Mouse (Mus musculus) embryonic facial prominence, embryonic 11.5 days (tissue): ENCODE results near the gene Rnasel. TPM values are rescaled to one million over a fixed set of nuclear protein-coding genes. Genes with fewer than 3 reads are reported as not detected.

Experiments
- ATAC-seq: fragments of 200-750 bp; cut with Nextera tagmentation; replicated peaks from 2 replicates; pipeline ENCODE4 v1.8.0; 2017; ENCODE audit warnings: low read depth; ENCODE audit not compliant: insufficient number of reproducible peaks, low FRiP score, low TSS enrichment
- DNase-seq: peaks from one replicate; pipeline ENCODE4 v3.0.0-alpha.2; 2015; ENCODE audit warnings: low spot score
- H3K27ac ChIP-seq: fragments of 300-500 bp; sonication (generic); replicated peaks from 2 replicates; pipeline ENCODE4 v1.5.1; 2014; ENCODE audit warnings: mild to moderate bottlenecking, low read depth, low read length, control low read depth
- H3K27me3 ChIP-seq: fragments of 300-500 bp; sonication (generic); 2 replicates; pipeline ENCODE4 v1.6.1; 2014; ENCODE audit warnings: mild to moderate bottlenecking, low read length, moderate library complexity, mixed read lengths; ENCODE audit not compliant: control insufficient read depth, insufficient read depth
- H3K36me3 ChIP-seq: fragments of 300-500 bp; sonication (generic); replicated peaks from 2 replicates; pipeline ENCODE4 v1.6.1; 2014; ENCODE audit warnings: low read depth, mild to moderate bottlenecking, low read length, moderate library complexity, mixed read lengths; ENCODE audit not compliant: control insufficient read depth, insufficient read depth
- H3K4me1 ChIP-seq: fragments of 300-500 bp; sonication (generic); 2 replicates; pipeline ENCODE4 v1.6.1; 2014; ENCODE audit warnings: low read length, mixed read lengths; ENCODE audit not compliant: control insufficient read depth, insufficient read depth
- H3K4me2 ChIP-seq: fragments of 300-500 bp; sonication (generic); 2 replicates; pipeline ENCODE4 v1.6.1; 2014; ENCODE audit warnings: low read depth, mild to moderate bottlenecking, control low read depth, low read length, moderate library complexity
- H3K4me3 ChIP-seq: fragments of 300-500 bp; sonication (generic); 2 replicates; pipeline ENCODE4 v1.5.1; 2014; ENCODE audit warnings: low read depth, low read length, control low read depth
- H3K9ac ChIP-seq: fragments of 300-500 bp; sonication (generic); replicated peaks from 2 replicates; pipeline ENCODE4 v1.6.1; 2014; ENCODE audit warnings: mild to moderate bottlenecking, control low read depth, low read length
- H3K9me3 ChIP-seq: fragments of 300-500 bp; sonication (generic); replicated peaks from 2 replicates; pipeline ENCODE4 v1.6.1; 2016; ENCODE audit warnings: mild to moderate bottlenecking, low read length, inconsistent platforms, mixed read lengths; ENCODE audit not compliant: control insufficient read depth
- WGBS: fragments of 180-500 bp; shearing (Covaris S2); extraction: QIAGEN DNeasy Blood & Tissue Kit; methylation state at CpG from one replicate; pipeline ENCODE4 v1.1.7; 2014; 5-methylcytosine and 5-hydroxymethylcytosine counted together
- polyA plus RNA-seq: library from polyadenylated mRNA; unstranded; fragments of >200 nt; fragmentation: Nextera tagmentation; extraction: Ambion mirVana; gene quantifications from 2 replicates; pipeline ENCODE4 v1.2.1, GENCODE M21; 2014

Gene Rnasel
- polyA plus RNA-seq, 1 experiment from 2014 or later: 15.0 TPM

- Histone ChIP-seq H3K27ac (no peak overlapping the region), H3K27me3 (no peaks in the 10 kb centered on the region), H3K4me3 (no peak overlapping the region), H3K4me1 (0 out of 2 replicates have a peak, but pooled peaks cover 6% of the 10 kb centered on the region), H3K36me3 (no peaks in the 10 kb centered on the region), H3K9ac (no peak overlapping the region), H3K9me3 (no peaks in the 10 kb centered on the region), H3K4me2 (no peak overlapping the region)
- ATAC-seq: no peak
- no peak for DNase-seq
- WGBS: 24% methylated on average over 3 of the region's 3 CpGs
These were observed 44.2 kb upstream of the Rnasel start for GRCm38 (mm10) chr1:153704996-153705395.

GRCm38 (mm10) chr1:153708626-153709025, 40.6 kb upstream of the Rnasel start:
- no peak for DNase-seq
- Histone ChIP-seq H3K4me3 (no peak overlapping the region), H3K27me3 (no peaks in the 10 kb centered on the region), H3K9ac (no peak overlapping the region), H3K4me2 (no peak overlapping the region), H3K9me3 (no peaks in the 10 kb centered on the region), H3K4me1 (0 out of 2 replicates have a peak, but pooled peaks cover 5% of the 10 kb centered on the region), H3K36me3 (no peaks in the 10 kb centered on the region), H3K27ac (no peak overlapping the region)
- ATAC-seq: no peak
- WGBS: 87% methylated on average over 5 of the region's 5 CpGs

GRCm38 (mm10) chr1:153709451-153709850, 39.8 kb upstream of the Rnasel start:
- ATAC-seq (no peak; the same call in 1 of the 2 replicates), DNase-seq (no peak)
- H3K4me1 ChIP-seq: no peaks in the 10 kb centered on the region
- H3K9me3 ChIP-seq: no peaks in the 10 kb centered on the region
- no peaks in the 10 kb centered on the region for H3K36me3 ChIP-seq
- no peaks in the 10 kb centered on the region for H3K27me3 ChIP-seq
- H3K27ac ChIP-seq: no peak overlapping the region
- no peak overlapping the region for H3K9ac ChIP-seq
- 34% methylated on average over 5 of the region's 5 CpGs for WGBS
- no peak overlapping the region for H3K4me2 ChIP-seq
- H3K4me3 ChIP-seq: no peak overlapping the region

GRCm38 (mm10) chr1:153711544-153712262, 37.5 kb upstream of the Rnasel start:
- 77% methylated on average over 3 of the region's 3 CpGs for WGBS
- Histone ChIP-seq H3K4me1 (no peaks in the 10 kb centered on the region), H3K27me3 (no peaks in the 10 kb centered on the region), H3K4me2 (no peak overlapping the region), H3K4me3 (no peak overlapping the region), H3K36me3 (no peaks in the 10 kb centered on the region), H3K9me3 (no peaks in the 10 kb centered on the region), H3K27ac (no peak overlapping the region), H3K9ac (no peak overlapping the region)
- ATAC-seq (no peak), DNase-seq (no peak)

- no peak overlapping the region for H3K27ac ChIP-seq
- H3K4me3 ChIP-seq: no peak overlapping the region
- no peaks in the 10 kb centered on the region for H3K27me3 ChIP-seq
- H3K4me1 ChIP-seq: no peaks in the 10 kb centered on the region
- H3K9ac ChIP-seq: no peak overlapping the region
- DNase-seq (no peak), ATAC-seq (no peak)
- no peaks in the 10 kb centered on the region for H3K9me3 ChIP-seq
- H3K36me3 ChIP-seq: no peaks in the 10 kb centered on the region
- H3K4me2 ChIP-seq: no peak overlapping the region
- WGBS: 83% methylated on average over 2 of the region's 2 CpGs
These were observed 36.6 kb upstream of the Rnasel start for GRCm38 (mm10) chr1:153712633-153713032.

GRCm38 (mm10) chr1:153717990-153718389, 31.2 kb upstream of the Rnasel start:
- WGBS: 85% methylated on average over 1 of the region's 1 CpGs
- Histone ChIP-seq H3K4me1 (no peaks in the 10 kb centered on the region), H3K9ac (no peak overlapping the region), H3K27me3 (no peaks in the 10 kb centered on the region), H3K36me3 (no peaks in the 10 kb centered on the region), H3K4me2 (no peak overlapping the region), H3K9me3 (no peaks in the 10 kb centered on the region), H3K4me3 (no peak overlapping the region), H3K27ac (no peak overlapping the region)
- no peak for DNase-seq
- ATAC-seq: no peak

- no peaks in the 10 kb centered on the region for H3K9me3 ChIP-seq
- H3K9ac ChIP-seq: no peak overlapping the region
- H3K4me3 ChIP-seq: no peak overlapping the region
- DNase-seq (no peak), ATAC-seq (no peak)
- H3K27ac ChIP-seq: no peak overlapping the region
- H3K4me2 ChIP-seq: no peak overlapping the region
- H3K4me1 ChIP-seq: no peaks in the 10 kb centered on the region
- WGBS: 80% methylated on average over 7 of the region's 7 CpGs
- no peaks in the 10 kb centered on the region for H3K27me3 ChIP-seq
- H3K36me3 ChIP-seq: no peaks in the 10 kb centered on the region
These were observed 28.3 kb upstream of the Rnasel start for GRCm38 (mm10) chr1:153720935-153721334.

GRCm38 (mm10) chr1:153721565-153722310, 27.5 kb upstream of the Rnasel start:
- Histone ChIP-seq H3K9ac (no peak overlapping the region), H3K4me1 (no peaks in the 10 kb centered on the region), H3K27ac (no peak overlapping the region), H3K4me3 (no peak overlapping the region), H3K4me2 (no peak overlapping the region), H3K36me3 (no peaks in the 10 kb centered on the region), H3K27me3 (no peaks in the 10 kb centered on the region), H3K9me3 (no peaks in the 10 kb centered on the region)
- ATAC-seq (no peak), DNase-seq (no peak)
- WGBS: 86% methylated on average over 9 of the region's 9 CpGs
